Mouse (Mus musculus): Measurements from ENCODE around the gene Lcn3. TPM values are rescaled to one million over a fixed set of nuclear protein-coding genes. Genes with fewer than 3 reads are reported as not detected.
"Not testable (repeated sequence)": the region's sequence is repeated elsewhere in the genome, so short reads cannot be mapped to it uniquely, and the experiment has no call there.

The Lcn3 gene
- not detected in 2 replicates for polyA plus RNA-seq (2012; rRNA removed)

- no peak for DNase-seq (ENCODE audit: extremely low spot score in 1 of 2, low spot score in 1 of 2)
Measured at GRCm38 (mm10) chr2:25765269-25765668, at the start of gene Lcn3. Gene Lcn3, plus strand, starts transcription at chr2:25765569.

GRCm38 (mm10) chr2:25717222-25717621, 48.1 kb upstream of the Lcn3 start:
- no peak for DNase-seq (ENCODE audit: extremely low spot score in 1 of 2, low spot score in 1 of 2)

- DNase-seq (ENCODE audit: extremely low spot score in 1 of 2, low spot score in 1 of 2), result no peak
Measured at GRCm38 (mm10) chr2:25733199-25733930, 32.0 kb upstream of the Lcn3 start.

- not testable (repeated sequence) for DNase-seq (ENCODE audit: extremely low spot score in 1 of 2, low spot score in 1 of 2)
Measured at GRCm38 (mm10) chr2:25736709-25737108, 28.7 kb upstream of the Lcn3 start, which contains the start of gene Obp2b. Gene Obp2b, plus strand, starts transcription at chr2:25737009.

GRCm38 (mm10) chr2:25741671-25742070, 23.7 kb upstream of the Lcn3 start:
- no peak for DNase-seq (ENCODE audit: extremely low spot score in 1 of 2, low spot score in 1 of 2)

GRCm38 (mm10) chr2:25754201-25754600, 11.2 kb upstream of the Lcn3 start:
- DNase-seq (ENCODE audit: extremely low spot score in 1 of 2, low spot score in 1 of 2), result no peak

- no peak for DNase-seq (ENCODE audit: extremely low spot score in 1 of 2, low spot score in 1 of 2)
Measured at GRCm38 (mm10) chr2:25758064-25758625, 7.2 kb upstream of the Lcn3 start.

GRCm38 (mm10) chr2:25767764-25768163, 2.4 kb downstream of the Lcn3 start:
- DNase-seq (ENCODE audit: extremely low spot score in 1 of 2, low spot score in 1 of 2), result no peak

- DNase-seq (ENCODE audit: extremely low spot score in 1 of 2, low spot score in 1 of 2), result no peak
Measured at GRCm38 (mm10) chr2:25773507-25773906, 8.1 kb downstream of the Lcn3 start.

- DNase-seq (ENCODE audit: extremely low spot score in 1 of 2, low spot score in 1 of 2), result no peak
Measured at GRCm38 (mm10) chr2:25774640-25775039, 9.3 kb downstream of the Lcn3 start.

- no peak for DNase-seq (ENCODE audit: extremely low spot score in 1 of 2, low spot score in 1 of 2)
Measured at GRCm38 (mm10) chr2:25775991-25776390, 10.6 kb downstream of the Lcn3 start.

GRCm38 (mm10) chr2:25776717-25777116, 11.3 kb downstream of the Lcn3 start, which contains the start of gene Lcn11:
Gene Lcn11, plus strand, starts transcription at chr2:25777017.
- DNase-seq (ENCODE audit: extremely low spot score in 1 of 2, low spot score in 1 of 2), result no peak

- no peak for DNase-seq (ENCODE audit: extremely low spot score in 1 of 2, low spot score in 1 of 2)
Measured at GRCm38 (mm10) chr2:25779076-25779475, 13.7 kb downstream of the Lcn3 start.

GRCm38 (mm10) chr2:25780921-25781320, 15.6 kb downstream of the Lcn3 start:
- no peak for DNase-seq (ENCODE audit: extremely low spot score in 1 of 2, low spot score in 1 of 2)

GRCm38 (mm10) chr2:25781957-25782356, 16.6 kb downstream of the Lcn3 start, which contains the start of gene Gm13539:
Gene Gm13539, plus strand, starts transcription at chr2:25782257.
- no peak for DNase-seq (ENCODE audit: extremely low spot score in 1 of 2, low spot score in 1 of 2)

GRCm38 (mm10) chr2:25785573-25786322, 20.4 kb downstream of the Lcn3 start:
- DNase-seq (ENCODE audit: extremely low spot score in 1 of 2, low spot score in 1 of 2), result no peak

GRCm38 (mm10) chr2:25789092-25789491, 23.7 kb downstream of the Lcn3 start:
- DNase-seq (ENCODE audit: extremely low spot score in 1 of 2, low spot score in 1 of 2), result no peak

GRCm38 (mm10) chr2:25797635-25798034, 32.3 kb downstream of the Lcn3 start:
- DNase-seq (ENCODE audit: extremely low spot score in 1 of 2, low spot score in 1 of 2), result no peak

- DNase-seq (ENCODE audit: extremely low spot score in 1 of 2, low spot score in 1 of 2), result no peak
Measured at GRCm38 (mm10) chr2:25798065-25798464, 32.7 kb downstream of the Lcn3 start.

- no peak for DNase-seq (ENCODE audit: extremely low spot score in 1 of 2, low spot score in 1 of 2)
Measured at GRCm38 (mm10) chr2:25811711-25812110, 46.3 kb downstream of the Lcn3 start.

- no peak for DNase-seq (ENCODE audit: extremely low spot score in 1 of 2, low spot score in 1 of 2)
Measured at GRCm38 (mm10) chr2:25813364-25813763, 48.0 kb downstream of the Lcn3 start.
